Mouse (Mus musculus): Measurements from ENCODE around the gene Rdm1. TPM values are rescaled to one million over a fixed set of nuclear protein-coding genes. Genes with fewer than 3 reads are reported as not detected.
"Not testable (repeated sequence)": the region's sequence is repeated elsewhere in the genome, so short reads cannot be mapped to it uniquely, and the experiment has no call there.

Gene Rdm1
- polyA plus RNA-seq, 1 experiment, result 13.7 TPM

DNA sequence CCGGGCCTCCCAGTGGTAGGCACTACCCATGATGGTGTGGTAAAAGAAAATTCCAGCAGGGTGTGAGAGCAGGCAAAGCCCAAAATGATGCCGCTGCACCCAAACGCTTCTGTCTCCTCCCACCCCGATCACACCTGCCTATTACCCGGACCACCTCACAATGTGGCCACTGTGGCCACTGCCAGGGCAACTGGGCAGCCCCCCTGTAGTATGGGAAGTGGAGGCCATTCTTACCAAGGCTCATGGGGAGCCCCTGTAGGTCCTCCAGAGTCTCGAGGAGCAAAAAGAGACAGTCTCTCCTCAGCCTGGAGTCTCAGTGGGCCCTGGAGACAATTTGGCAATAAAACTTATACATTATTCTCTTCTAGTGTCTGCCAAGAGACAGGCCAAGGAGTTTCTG is 27.8 kb upstream of the Rdm1 start, which contains the start of gene Gm11634:
TSS of gene Gm11634 (minus strand) at position 101 of the 400 bp plus-strand sequence.
- DNase-seq (ENCODE audit: low read depth), result no peak
- no peak for TF ChIP-seq CTCF (IDR thresholded peaks at IDR 0.05; ENCODE audit: borderline replicate concordance, extremely low read depth, insufficient read depth, insufficient read length)
- no peak for TF ChIP-seq POLR2A (IDR thresholded peaks at IDR 0.05; ENCODE audit: borderline replicate concordance, extremely low read depth, insufficient read depth, insufficient read length, poor library complexity, severe bottlenecking)

DNA sequence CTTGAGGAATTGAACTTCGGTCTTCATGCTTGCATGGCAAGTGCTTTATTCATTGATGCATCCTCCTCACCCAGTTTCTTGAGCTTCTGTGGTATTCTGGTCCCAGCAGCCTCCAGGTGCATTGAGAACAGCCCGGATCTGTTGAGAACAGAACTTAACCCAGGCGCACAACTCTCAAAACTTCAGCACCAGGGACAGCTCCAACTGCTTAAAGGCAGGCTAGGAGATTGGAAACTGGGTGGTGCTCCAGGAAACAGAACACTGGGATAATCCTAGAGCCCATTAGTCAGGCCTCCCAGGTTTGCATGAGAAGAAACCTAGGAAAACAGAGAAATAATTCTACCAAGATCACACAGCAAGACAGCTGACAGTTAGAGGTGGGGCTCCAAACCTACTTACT is 24.5 kb upstream of the Rdm1 start:
- TF ChIP-seq POLR2A (IDR thresholded peaks at IDR 0.05; ENCODE audit: borderline replicate concordance, extremely low read depth, insufficient read depth, insufficient read length, poor library complexity, severe bottlenecking) (no peak), CTCF (IDR thresholded peaks at IDR 0.05; ENCODE audit: borderline replicate concordance, extremely low read depth, insufficient read depth, insufficient read length) (no peak)
- peak; percentile 58 for DNase-seq (ENCODE audit: low read depth)

DNA sequence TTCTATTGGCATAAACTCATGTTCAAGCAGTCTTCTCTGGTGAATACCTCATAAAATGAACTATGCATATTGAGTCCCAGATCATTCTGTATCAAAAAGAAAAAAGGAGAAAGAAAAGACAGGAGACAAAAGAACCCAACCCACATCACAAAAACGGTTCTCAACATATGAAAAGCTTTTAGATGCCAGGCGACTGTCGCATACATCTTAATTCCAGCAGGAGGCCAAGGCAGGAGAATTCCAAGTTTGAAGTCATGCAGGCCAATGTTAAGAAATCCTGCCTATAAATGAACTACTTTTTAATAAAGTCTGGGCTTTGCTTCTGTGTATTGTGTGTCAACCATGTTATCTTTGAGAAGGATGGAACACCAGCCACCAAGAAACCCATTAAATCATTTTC is 22.9 kb upstream of the Rdm1 start:
- no peak for TF ChIP-seq CTCF (IDR thresholded peaks at IDR 0.05; ENCODE audit: borderline replicate concordance, extremely low read depth, insufficient read depth, insufficient read length)
- TF ChIP-seq POLR2A (IDR thresholded peaks at IDR 0.05; ENCODE audit: borderline replicate concordance, extremely low read depth, insufficient read depth, insufficient read length, poor library complexity, severe bottlenecking), result no peak
- DNase-seq (ENCODE audit: low read depth), result no peak

DNA sequence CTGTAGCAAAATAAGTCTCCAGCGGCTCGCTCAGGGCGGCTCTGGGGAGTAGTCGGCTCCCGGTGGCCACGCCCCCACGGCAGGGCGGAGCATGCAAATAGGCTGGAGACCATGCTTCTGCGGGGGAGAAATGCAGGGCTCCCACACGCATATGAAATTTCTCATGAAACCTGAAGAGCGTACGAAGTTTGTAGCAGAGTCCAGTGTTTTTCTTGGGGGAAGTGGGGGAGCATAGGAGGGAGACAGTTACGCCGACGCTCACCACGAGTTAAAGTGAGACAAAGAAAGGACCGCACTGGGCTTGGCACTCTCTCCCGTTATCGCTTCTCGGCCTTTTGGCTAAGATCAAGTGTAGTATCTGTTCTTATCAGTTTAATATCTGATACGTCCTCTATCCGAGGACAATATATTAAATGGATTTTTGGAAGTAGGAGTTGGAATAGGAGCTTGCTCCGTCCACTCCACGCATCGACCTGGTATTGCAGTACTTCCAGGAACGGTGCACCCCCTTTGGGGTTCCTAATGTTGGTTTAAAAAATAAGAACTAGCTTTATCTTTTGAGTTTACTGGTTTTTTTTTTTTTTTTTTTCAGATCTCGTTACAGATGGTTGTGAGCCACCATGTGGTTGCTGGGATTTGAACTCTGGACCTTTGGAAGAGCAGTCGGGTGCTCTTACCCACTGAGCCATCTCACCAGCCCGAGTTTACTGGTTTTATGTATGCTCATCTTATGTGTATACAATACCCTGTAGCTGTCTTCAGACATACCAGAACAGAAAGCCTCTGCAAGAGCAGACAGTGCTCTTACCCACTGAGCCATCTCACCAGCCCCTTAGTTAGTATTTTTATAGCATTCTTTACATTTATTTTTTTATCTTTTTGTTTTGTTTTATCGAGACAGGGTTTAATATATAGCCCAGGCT is 22.2 kb upstream of the Rdm1 start:
- DNase-seq (ENCODE audit: low read depth), result peak; percentile 90

DNA sequence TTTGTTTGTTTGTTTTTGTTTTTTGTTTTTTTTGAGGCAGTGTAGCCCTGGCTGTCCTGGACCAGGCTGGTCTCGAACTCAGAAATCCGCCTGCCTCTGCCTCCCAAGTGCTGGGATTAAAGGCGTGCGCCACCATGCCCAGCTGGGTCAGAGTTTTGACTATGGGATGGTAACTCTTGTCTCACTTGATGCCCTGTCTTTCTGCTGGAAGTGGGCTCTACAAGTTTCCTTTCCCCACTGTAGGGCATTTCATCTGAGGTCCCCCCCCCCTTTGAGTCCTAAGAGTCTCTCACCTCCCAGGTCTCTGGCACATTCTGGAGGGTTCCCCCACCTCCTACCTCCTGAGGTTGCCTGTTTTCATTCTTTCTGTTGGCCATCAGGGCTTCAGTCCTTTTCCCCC is 19.9 kb upstream of the Rdm1 start:
- not testable (repeated sequence) for DNase-seq (ENCODE audit: low read depth)

More for the DNA sequence above, 22.2 kb upstream of the Rdm1 start:
- 0 out of 2 replicates have a peak, but pooled peaks have one; percentile 15 for TF ChIP-seq POLR2A (IDR thresholded peaks at IDR 0.05; ENCODE audit: borderline replicate concordance, extremely low read depth, insufficient read depth, insufficient read length, poor library complexity, severe bottlenecking)

DNA sequence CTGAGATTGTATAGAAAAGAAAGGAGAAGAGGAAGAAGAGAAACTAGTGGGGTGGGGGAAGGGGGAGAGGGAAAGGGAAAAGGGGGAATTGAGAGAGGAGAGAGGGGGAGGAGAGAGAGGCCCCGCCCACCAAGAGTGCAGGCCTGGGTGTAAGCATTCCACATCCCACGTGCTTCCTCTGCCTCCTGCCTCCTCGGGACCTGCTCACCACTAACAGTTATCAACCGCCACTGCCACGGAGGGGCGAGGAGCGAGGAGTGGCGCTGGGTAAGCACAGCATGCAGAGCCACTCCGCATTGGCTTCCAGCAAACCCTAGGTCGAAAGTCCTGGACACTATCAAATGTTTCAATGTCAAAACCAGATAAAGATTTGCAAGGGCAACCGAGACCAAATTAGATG is 16.6 kb upstream of the Rdm1 start:
- DNase-seq (ENCODE audit: low read depth), result no peak
- TF ChIP-seq POLR2A (IDR thresholded peaks at IDR 0.05; ENCODE audit: borderline replicate concordance, extremely low read depth, insufficient read depth, insufficient read length, poor library complexity, severe bottlenecking) (no peak), CTCF (IDR thresholded peaks at IDR 0.05; ENCODE audit: borderline replicate concordance, extremely low read depth, insufficient read depth, insufficient read length) (no peak)

DNA sequence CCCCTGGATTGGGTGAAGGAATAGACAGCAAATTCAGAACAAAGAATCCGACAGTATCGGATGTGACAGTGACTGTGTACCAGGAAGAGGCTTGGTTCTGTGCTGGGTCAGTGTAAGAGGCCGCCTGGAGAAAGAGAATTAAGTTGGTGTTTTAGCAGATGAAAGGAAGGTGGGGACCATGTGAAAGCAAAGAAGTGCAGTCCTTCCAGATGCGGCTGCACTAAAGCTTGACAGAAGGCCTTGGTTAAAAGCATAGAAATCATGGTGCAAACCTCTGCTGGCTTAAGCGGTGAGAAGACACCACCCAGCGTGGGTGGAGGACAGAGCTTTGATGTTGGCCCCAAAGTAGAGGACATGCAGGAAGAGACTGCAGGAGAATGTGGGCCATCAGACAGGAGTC is 13.4 kb upstream of the Rdm1 start:
- no peak for DNase-seq (ENCODE audit: low read depth)
- TF ChIP-seq POLR2A (IDR thresholded peaks at IDR 0.05; ENCODE audit: borderline replicate concordance, extremely low read depth, insufficient read depth, insufficient read length, poor library complexity, severe bottlenecking) (no peak), CTCF (IDR thresholded peaks at IDR 0.05; ENCODE audit: borderline replicate concordance, extremely low read depth, insufficient read depth, insufficient read length) (no peak)

DNA sequence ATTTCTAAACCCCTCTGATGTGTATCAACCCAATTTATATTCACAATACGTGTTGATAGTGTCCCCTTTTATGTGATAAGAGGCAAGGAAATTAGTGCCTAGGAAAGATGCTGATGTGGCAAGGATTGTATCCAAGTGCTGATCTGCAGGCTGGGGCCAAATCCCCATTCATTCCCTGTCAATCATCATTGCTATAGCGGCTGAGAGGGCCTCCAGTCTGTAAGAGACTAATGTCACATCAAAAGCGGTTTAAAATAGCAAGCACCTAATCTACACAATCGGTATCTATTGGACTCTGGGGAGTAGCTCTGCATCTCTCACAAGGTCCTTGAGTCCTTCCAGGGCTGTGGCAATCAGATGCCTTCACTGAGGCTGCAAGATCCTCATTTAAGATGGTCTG is 12.9 kb upstream of the Rdm1 start:
- DNase-seq (ENCODE audit: low read depth), result peak; percentile 55
- no peak for TF ChIP-seq CTCF (IDR thresholded peaks at IDR 0.05; ENCODE audit: borderline replicate concordance, extremely low read depth, insufficient read depth, insufficient read length)
- TF ChIP-seq POLR2A (IDR thresholded peaks at IDR 0.05; ENCODE audit: borderline replicate concordance, extremely low read depth, insufficient read depth, insufficient read length, poor library complexity, severe bottlenecking), result no peak

DNA sequence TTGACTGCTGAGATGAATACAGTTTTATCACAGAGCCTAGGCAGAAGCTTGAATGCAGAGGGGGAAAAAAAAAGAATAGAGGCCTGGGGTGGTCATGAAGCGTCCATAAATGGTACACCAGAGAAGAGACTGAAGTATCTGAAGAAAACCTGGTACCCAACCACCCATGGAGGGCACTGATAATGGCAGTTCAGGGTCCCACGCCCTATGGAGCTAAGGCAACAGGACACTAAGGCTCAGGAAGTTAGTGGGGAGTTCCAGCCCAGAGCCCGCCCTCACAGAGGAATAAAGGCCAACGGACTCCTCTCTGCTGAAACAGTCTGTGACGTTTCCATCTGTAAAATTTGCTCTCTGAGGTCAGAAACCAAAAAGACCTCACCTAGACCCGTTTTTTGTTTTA is 11.6 kb upstream of the Rdm1 start:
- TF ChIP-seq CTCF (IDR thresholded peaks at IDR 0.05; ENCODE audit: borderline replicate concordance, extremely low read depth, insufficient read depth, insufficient read length), result no peak
- no peak for TF ChIP-seq POLR2A (IDR thresholded peaks at IDR 0.05; ENCODE audit: borderline replicate concordance, extremely low read depth, insufficient read depth, insufficient read length, poor library complexity, severe bottlenecking)
- DNase-seq (ENCODE audit: low read depth), result no peak

DNA sequence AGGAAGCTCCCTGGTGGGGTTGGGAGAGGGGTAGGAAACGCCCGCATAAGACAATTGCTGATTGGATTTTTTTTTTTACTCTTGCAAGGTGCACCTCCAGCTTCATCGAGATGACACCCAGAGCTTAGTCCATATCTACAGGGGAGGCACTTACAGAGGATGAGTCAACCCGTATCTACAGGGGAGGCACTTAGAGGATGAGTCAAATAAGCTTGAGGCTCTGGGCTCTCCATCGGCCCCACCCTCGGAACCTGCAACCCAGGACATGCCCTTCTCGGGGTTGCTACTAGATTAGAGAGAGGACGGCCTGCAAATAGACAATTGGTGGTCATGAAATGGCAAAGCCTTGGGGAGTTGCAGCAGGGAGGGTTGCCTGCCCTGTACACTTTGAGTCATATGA is 10.9 kb upstream of the Rdm1 start:
- TF ChIP-seq POLR2A (IDR thresholded peaks at IDR 0.05; ENCODE audit: borderline replicate concordance, extremely low read depth, insufficient read depth, insufficient read length, poor library complexity, severe bottlenecking), result no peak
- TF ChIP-seq CTCF (IDR thresholded peaks at IDR 0.05; ENCODE audit: borderline replicate concordance, extremely low read depth, insufficient read depth, insufficient read length), result no peak
- no peak for DNase-seq (ENCODE audit: low read depth)

DNA sequence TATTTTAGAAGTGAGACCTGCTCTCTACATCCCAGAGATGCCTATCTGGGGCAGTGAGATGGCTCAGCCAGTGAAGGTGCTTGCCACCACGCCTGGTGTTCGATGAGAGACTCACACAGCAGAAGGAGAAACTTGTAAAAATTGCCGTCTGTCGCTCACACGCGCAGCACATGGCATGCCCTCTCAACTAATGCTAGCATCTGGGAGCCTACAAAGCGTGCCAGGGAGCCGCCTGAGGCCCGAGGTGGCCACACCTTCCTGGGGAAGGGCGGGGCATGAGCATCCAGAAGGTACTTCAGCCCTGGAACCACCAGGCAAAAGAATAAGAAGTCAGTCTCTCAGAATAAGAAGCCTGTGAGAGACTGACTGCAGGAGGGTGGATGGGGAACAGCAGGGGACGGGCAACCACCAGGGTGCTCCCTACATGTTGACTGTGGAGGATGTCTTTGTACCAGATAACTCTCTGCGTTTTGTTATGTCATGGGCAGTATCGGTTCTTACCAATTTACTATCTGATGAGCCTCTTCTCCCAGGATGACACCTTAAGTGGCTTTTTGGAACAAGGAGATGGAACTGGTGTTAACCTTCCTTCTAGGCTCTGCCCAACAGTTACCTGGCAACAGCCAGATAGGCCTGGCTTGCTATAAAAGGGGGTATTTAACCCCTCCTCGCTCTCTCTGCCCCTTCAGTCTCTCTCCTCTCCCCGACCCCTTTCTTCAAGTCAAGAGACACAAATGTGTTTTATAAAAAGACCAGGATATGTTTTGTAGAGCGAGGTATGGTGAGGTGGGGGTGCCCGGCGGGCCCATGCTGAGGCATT is 9.8 kb upstream of the Rdm1 start:
- TF ChIP-seq CTCF (IDR thresholded peaks at IDR 0.05; ENCODE audit: borderline replicate concordance, extremely low read depth, insufficient read depth, insufficient read length), result no peak
- no peak for TF ChIP-seq POLR2A (IDR thresholded peaks at IDR 0.05; ENCODE audit: borderline replicate concordance, extremely low read depth, insufficient read depth, insufficient read length, poor library complexity, severe bottlenecking)
- DNase-seq (ENCODE audit: low read depth), result peak; percentile 89

Data from brain, embryonic 14.5 days (tissue).